Mouse (Mus musculus) CH12.LX (cell line): ENCODE results near the gene Lrrc57.

Source experiments
- CTCF ChIP-seq, 2 experiments: IDR thresholded peaks in 1 of 2; conservative IDR thresholded peaks in 1 of 2; 2 replicates each; pipeline ENCODE4 v1.5.1; 2011 to 2012; ENCODE audit warnings: low read depth in 2 of 2, low read length in 2 of 2, improper control_type of control experiment in 1 of 2, inconsistent platforms in 1 of 2, mild to moderate bottlenecking in 1 of 2, moderate library complexity in 1 of 2
- E2F4 ChIP-seq: IDR thresholded peaks from 2 replicates; pipeline ENCODE4 v1.6.1; 2011; ENCODE audit warnings: low read depth, low read length, improper control_type of control experiment; ENCODE audit not compliant: insufficient replicate concordance
- GABPA ChIP-seq: IDR thresholded peaks from 2 replicates; pipeline ENCODE4 v1.6.1; 2012; ENCODE audit warnings: low read depth, low read length, improper control_type of control experiment, inconsistent platforms; ENCODE audit not compliant: insufficient replicate concordance

DNA sequence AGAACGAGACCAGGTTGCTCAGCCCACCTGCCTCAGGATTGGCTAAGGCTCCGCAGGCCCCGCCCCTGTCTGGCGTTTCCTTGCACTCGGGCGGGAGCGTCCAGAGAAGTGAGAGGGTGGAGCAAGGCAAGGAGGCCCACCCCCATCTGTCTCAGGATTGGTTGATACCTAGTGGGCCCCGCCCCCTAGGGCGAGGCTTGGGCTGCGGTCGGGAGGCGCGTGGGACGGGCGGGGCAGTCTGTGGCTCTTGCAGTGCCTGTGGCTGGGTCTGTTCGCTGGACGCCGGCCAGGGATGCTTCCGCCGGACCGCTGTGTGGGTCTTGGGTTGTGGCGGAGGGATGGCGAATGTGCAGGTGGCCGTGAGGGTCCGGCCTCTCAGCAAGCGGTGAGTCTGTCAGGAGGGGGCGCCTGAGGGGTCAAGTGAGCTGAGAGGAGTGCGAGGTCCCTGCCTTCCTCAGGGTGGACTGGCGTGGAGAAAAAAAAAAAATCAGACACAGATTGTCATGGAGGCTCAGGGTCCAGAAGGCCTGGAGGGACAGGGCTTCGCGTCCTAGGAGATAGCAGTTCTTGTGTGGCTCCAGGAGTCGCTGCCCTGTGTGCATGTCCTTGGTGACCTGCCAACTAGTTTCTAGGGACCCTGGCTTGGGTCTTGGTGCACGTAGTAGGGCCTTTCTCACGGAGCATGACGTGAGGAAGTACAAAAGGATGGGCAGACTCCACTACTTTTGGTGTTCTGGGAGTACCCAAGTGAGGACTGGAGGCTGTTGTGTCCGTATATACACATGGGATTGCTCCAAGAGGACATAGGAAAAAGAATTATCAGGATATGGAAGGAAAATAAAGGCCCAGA, 19.8 kb upstream of the Lrrc57 start, which contains the start of gene Stard9:
- TF ChIP-seq CTCF (conservative IDR thresholded peaks at IDR 0.05 in 1 of 2, IDR thresholded peaks at IDR 0.05 in 1 of 2; ENCODE audit: low read depth in 2 of 2, low read length in 2 of 2) (no peak), E2F4 (no peak), GABPA (no peak)
